Mouse (Mus musculus) T-helper 1 cell (primary cell): Measurements from ENCODE around the gene Sema3c.
"Not testable (repeated sequence)": the region's sequence is repeated elsewhere in the genome, so short reads cannot be mapped to it uniquely, and the experiment has no call there.

ENCODE experiments used
- in situ Hi-C: fragments of 300-600 bp; cut with MboI, MseI; formaldehyde crosslinking; loops from one replicate; pipeline ENCODE4 v1.15.1; 2025; ENCODE audit warnings: high pct_unique_total_duplicates

The Sema3c gene

GRCm38 (mm10) chr5:17573694-17574380 lies at the start of gene Sema3c:
Gene Sema3c (plus strand): TSS chr5:17574281.
- in situ Hi-C loops: no loop called here

GRCm38 (mm10) chr5:17531165-17531564 lies 42.9 kb upstream of the Sema3c start:
- in situ Hi-C loops: not testable (repeated sequence)

GRCm38 (mm10) chr5:17543141-17543540 lies 30.9 kb upstream of the Sema3c start:
- in situ Hi-C loops: no loop called here

GRCm38 (mm10) chr5:17544904-17545449 lies 29.1 kb upstream of the Sema3c start:
- in situ Hi-C loops: no loop called here

GRCm38 (mm10) chr5:17551693-17552092 lies 22.4 kb upstream of the Sema3c start:
- in situ Hi-C loops: no loop called here

GRCm38 (mm10) chr5:17556073-17556473 lies 18.0 kb upstream of the Sema3c start:
- in situ Hi-C loops: no loop called here

GRCm38 (mm10) chr5:17556715-17557265 lies 17.3 kb upstream of the Sema3c start:
- in situ Hi-C loops: no loop called here

- in situ Hi-C loops: no loop called here
These were observed 2.5 kb upstream of the Sema3c start for GRCm38 (mm10) chr5:17571571-17571970.

GRCm38 (mm10) chr5:17574413-17575182 lies 517 bp downstream of the Sema3c start:
- in situ Hi-C loops: no loop called here

- in situ Hi-C loops: no loop called here
These were observed 1.1 kb downstream of the Sema3c start for GRCm38 (mm10) chr5:17575183-17575495.

- in situ Hi-C loops: no loop called here
These were observed 2.0 kb downstream of the Sema3c start for GRCm38 (mm10) chr5:17576069-17576468.

- in situ Hi-C loops: no loop called here
These were observed 8.0 kb downstream of the Sema3c start for GRCm38 (mm10) chr5:17582047-17582515.

- in situ Hi-C loops: no loop called here
These were observed 10.3 kb downstream of the Sema3c start for GRCm38 (mm10) chr5:17584299-17584945.

GRCm38 (mm10) chr5:17586518-17587210 lies 12.6 kb downstream of the Sema3c start:
- in situ Hi-C loops: no loop called here

- in situ Hi-C loops: no loop called here
These were observed 17.8 kb downstream of the Sema3c start for GRCm38 (mm10) chr5:17591908-17592307.

GRCm38 (mm10) chr5:17601700-17602099 lies 27.6 kb downstream of the Sema3c start:
- in situ Hi-C loops: no loop called here

- in situ Hi-C loops: no loop called here
These were observed 46.5 kb downstream of the Sema3c start for GRCm38 (mm10) chr5:17620619-17621018.

GRCm38 (mm10) chr5:17622564-17622963 lies 48.5 kb downstream of the Sema3c start:
- in situ Hi-C loops: no loop called here

GRCm38 (mm10) chr5:17628606-17629005 lies 54.5 kb downstream of the Sema3c start:
- in situ Hi-C loops: no loop called here

GRCm38 (mm10) chr5:17629599-17629998 lies 55.5 kb downstream of the Sema3c start:
- in situ Hi-C loops: no loop called here

GRCm38 (mm10) chr5:17639519-17639918 lies 65.4 kb downstream of the Sema3c start:
- in situ Hi-C loops: no loop called here
